Mouse (Mus musculus): ENCODE measurements at regions not wholly inside any gene's neighbourhood (a gene's known extent, or its start where the extent isn't known, plus 50 kb on each side); places are given as distances from the start of the nearest gene placed in this dataset.

GRCm38 (mm10) chr8:116116625-116117024, 388.1 kb upstream of the Dynlrb2 start:
- ATAC-seq, result no peak

- ATAC-seq, result no peak
Measured at GRCm38 (mm10) chr8:116115811-116116372, 388.9 kb upstream of the Dynlrb2 start.

- no peak for ATAC-seq
Measured at GRCm38 (mm10) chr8:116114978-116115377, 389.8 kb upstream of the Dynlrb2 start.

GRCm38 (mm10) chr8:116114502-116114901, 390.3 kb upstream of the Dynlrb2 start:
- no peak for ATAC-seq

- ATAC-seq, result no peak
Measured at GRCm38 (mm10) chr8:116111168-116111567, 393.6 kb upstream of the Dynlrb2 start.

- ATAC-seq, result no peak
Measured at GRCm38 (mm10) chr8:116096666-116097065, 389.1 kb upstream of the Maf start.

- ATAC-seq, result no peak
Measured at GRCm38 (mm10) chr8:116083156-116083555, 375.6 kb upstream of the Maf start.

- ATAC-seq, result no peak
Measured at GRCm38 (mm10) chr8:116078849-116079407, 371.3 kb upstream of the Maf start.

GRCm38 (mm10) chr8:116071497-116071896, 363.9 kb upstream of the Maf start:
- ATAC-seq, result no peak

- no peak for ATAC-seq
Measured at GRCm38 (mm10) chr8:116069538-116069937, 361.9 kb upstream of the Maf start.

- no peak for ATAC-seq
Measured at GRCm38 (mm10) chr8:116067978-116068375, 360.4 kb upstream of the Maf start.

GRCm38 (mm10) chr8:116067182-116067977, 359.8 kb upstream of the Maf start:
- ATAC-seq, result no peak

GRCm38 (mm10) chr8:116065871-116066270, 358.3 kb upstream of the Maf start:
- ATAC-seq, result no peak

- ATAC-seq, result no peak
Measured at GRCm38 (mm10) chr8:116065327-116065726, 357.7 kb upstream of the Maf start.

- ATAC-seq, result no peak
Measured at GRCm38 (mm10) chr8:116064562-116064961, 357.0 kb upstream of the Maf start.

- no peak for ATAC-seq
Measured at GRCm38 (mm10) chr8:116063541-116063940, 355.9 kb upstream of the Maf start.

- ATAC-seq, result no peak
Measured at GRCm38 (mm10) chr8:116053483-116053882, 345.9 kb upstream of the Maf start.

- no peak for ATAC-seq
Measured at GRCm38 (mm10) chr8:116053043-116053442, 345.4 kb upstream of the Maf start.

- ATAC-seq, result no peak
Measured at GRCm38 (mm10) chr8:116048480-116048879, 340.9 kb upstream of the Maf start.

- ATAC-seq, result no peak
Measured at GRCm38 (mm10) chr8:116046859-116047258, 339.3 kb upstream of the Maf start.

- ATAC-seq, result no peak
Measured at GRCm38 (mm10) chr8:116045526-116045925, 337.9 kb upstream of the Maf start.

GRCm38 (mm10) chr8:116043381-116043780, 335.8 kb upstream of the Maf start:
- ATAC-seq, result no peak

GRCm38 (mm10) chr8:116030966-116031365, 323.4 kb upstream of the Maf start:
- no peak for ATAC-seq

GRCm38 (mm10) chr8:116025321-116025720, 317.7 kb upstream of the Maf start:
- ATAC-seq, result no peak

Measured in CD4-positive, CD25-positive, alpha-beta regulatory T cell, adult 4 months (primary cell).